Mouse (Mus musculus) myocyte (in vitro differentiated cells): Measurements from ENCODE around the gene Lyzl4. TPM values are rescaled to one million over a fixed set of nuclear protein-coding genes. Genes with fewer than 3 reads are reported as not detected.

ENCODE experiments used
- H3K27me3 ChIP-seq: one replicate; pipeline ENCODE4 v1.6.1; 2011; ENCODE audit not compliant: control insufficient read depth, insufficient read depth, insufficient read length
- H3K36me3 ChIP-seq: one replicate; pipeline ENCODE4 v1.6.1; 2011; ENCODE audit not compliant: control insufficient read depth, insufficient read depth
- H3K4me2 ChIP-seq: one replicate; pipeline ENCODE4 v1.6.1; 2011; ENCODE audit warnings: low read depth, control low read depth
- H3K4me3 ChIP-seq: one replicate; pipeline ENCODE4 v1.5.1; 2011; ENCODE audit warnings: mild to moderate bottlenecking, control low read depth, moderate library complexity
- H3K79me2 ChIP-seq: one replicate; pipeline ENCODE4 v1.6.1; 2011; ENCODE audit not compliant: control insufficient read depth, insufficient read depth
- H3ac ChIP-seq: one replicate; pipeline ENCODE4 v1.6.1; 2011; ENCODE audit not compliant: control insufficient read depth, insufficient read length
- CEBPB ChIP-seq: IDR thresholded peaks from 2 replicates; pipeline ENCODE4 v1.6.1; 2011; ENCODE audit warnings: mild to moderate bottlenecking, moderate library complexity; ENCODE audit not compliant: poor library complexity, insufficient read depth, severe bottlenecking
- E2F4 ChIP-seq: IDR thresholded peaks from one replicate; pipeline ENCODE4 v1.6.1; 2011; ENCODE audit warnings: mild to moderate bottlenecking, control low read depth, moderate library complexity; ENCODE audit not compliant: insufficient read depth
- MAX ChIP-seq: IDR thresholded peaks from one replicate; pipeline ENCODE4 v1.6.1; 2011; ENCODE audit warnings: low read depth, mild to moderate bottlenecking, control low read depth
- MYOD1 ChIP-seq, 3 experiments: IDR thresholded peaks; one replicate each; pipeline ENCODE4 v1.6.1; 2011; ENCODE audit warnings: control low read depth in 2 of 3, low read depth in 2 of 3, mild to moderate bottlenecking in 2 of 3, moderate library complexity in 1 of 3; ENCODE audit not compliant: insufficient read length in 2 of 3, control insufficient read depth in 1 of 3
- MYOG ChIP-seq, 3 experiments: IDR thresholded peaks; one replicate each; pipeline ENCODE4 v1.6.1; 2011; ENCODE audit warnings: control low read depth in 2 of 3, low read depth in 2 of 3, mild to moderate bottlenecking in 2 of 3; ENCODE audit not compliant: insufficient read length in 2 of 3, control insufficient read depth in 1 of 3, insufficient read depth in 1 of 3
- POLR2A ChIP-seq: IDR thresholded peaks from one replicate; pipeline ENCODE4 v1.6.1; 2011; ENCODE audit warnings: low read depth, mild to moderate bottlenecking, control low read depth, moderate library complexity; ENCODE audit not compliant: insufficient read length
- POLR2AphosphoS2 ChIP-seq: IDR thresholded peaks from one replicate; pipeline ENCODE4 v1.6.1; 2011; ENCODE audit warnings: low read depth, control low read depth; ENCODE audit not compliant: insufficient read length
- REST ChIP-seq: IDR thresholded peaks from one replicate; pipeline ENCODE4 v1.6.1; 2011; ENCODE audit warnings: mild to moderate bottlenecking, control low read depth, moderate library complexity; ENCODE audit not compliant: insufficient read depth, insufficient read length
- SRF ChIP-seq: IDR thresholded peaks from one replicate; pipeline ENCODE4 v1.6.1; 2011; ENCODE audit warnings: low read depth; ENCODE audit not compliant: control insufficient read depth, insufficient read length
- TCF12 ChIP-seq: IDR thresholded peaks from one replicate; pipeline ENCODE4 v1.6.1; 2011; ENCODE audit warnings: mild to moderate bottlenecking, control low read depth; ENCODE audit not compliant: poor library complexity, insufficient read depth, severe bottlenecking
- TCF3 ChIP-seq: IDR thresholded peaks from one replicate; pipeline ENCODE4 v1.6.1; 2011; ENCODE audit warnings: low read depth, control low read depth; ENCODE audit not compliant: insufficient read length
- USF1 ChIP-seq: IDR thresholded peaks from one replicate; pipeline ENCODE4 v1.6.1; 2011; ENCODE audit warnings: low read depth, mild to moderate bottlenecking, control low read depth, moderate library complexity
- polyA plus RNA-seq: library from polyadenylated mRNA; unstranded; fragments of >200 nt; fragmentation: generic; extraction: Trizol; gene quantifications from one replicate; pipeline ENCODE4 v1.2.1, GENCODE M21; 2012; ENCODE audit warnings: missing spikeins

Gene Lyzl4
- polyA plus RNA-seq, 1 experiment, result not detected

GRCm38 (mm10) chr9:121633306-121633705 lies 8.6 kb downstream of the Lyzl4 start:
- TF ChIP-seq E2F4, result no peak
- TF ChIP-seq POLR2AphosphoS2, result no peak
- no peak for TF ChIP-seq REST
- TF ChIP-seq TCF3, result no peak
- TF ChIP-seq TCF12, result no peak
- TF ChIP-seq POLR2A, result no peak
- TF ChIP-seq MYOD1 (IDR thresholded peaks at IDR 0.05; ENCODE audit: control insufficient read depth in 1 of 3, insufficient read length in 2 of 3, low read depth in 2 of 3), result no peak
- TF ChIP-seq SRF, result no peak
- no peak for TF ChIP-seq USF1
- TF ChIP-seq MYOG (IDR thresholded peaks at IDR 0.05; ENCODE audit: control insufficient read depth in 1 of 3, insufficient read depth in 1 of 3, insufficient read length in 2 of 3, low read depth in 2 of 3), result no peak
- Histone ChIP-seq H3ac (no peak overlapping the region), H3K36me3 (no peaks in the 10 kb centered on the region), H3K27me3 (peaks cover 31% of the 10 kb centered on the region), H3K79me2 (no peaks in the 10 kb centered on the region), H3K4me2 (no peak overlapping the region), H3K4me3 (no peak overlapping the region)

GRCm38 (mm10) chr9:121632891-121633290 lies 9.0 kb downstream of the Lyzl4 start:
- no peak for TF ChIP-seq TCF12
- no peak for TF ChIP-seq USF1
- TF ChIP-seq SRF, result no peak
- TF ChIP-seq POLR2AphosphoS2, result no peak
- TF ChIP-seq E2F4, result no peak
- TF ChIP-seq MYOG (IDR thresholded peaks at IDR 0.05; ENCODE audit: control insufficient read depth in 1 of 3, insufficient read depth in 1 of 3, insufficient read length in 2 of 3, low read depth in 2 of 3), result no peak
- no peak for TF ChIP-seq CEBPB
- TF ChIP-seq MYOD1 (IDR thresholded peaks at IDR 0.05; ENCODE audit: control insufficient read depth in 1 of 3, insufficient read length in 2 of 3, low read depth in 2 of 3), result no peak
- TF ChIP-seq REST, result no peak
- no peak for TF ChIP-seq MAX
- Histone ChIP-seq H3K36me3 (no peaks in the 10 kb centered on the region), H3K4me2 (no peak overlapping the region), H3K4me3 (no peak overlapping the region), H3ac (no peak overlapping the region), H3K27me3 (peaks cover 28% of the 10 kb centered on the region), H3K79me2 (no peaks in the 10 kb centered on the region)

GRCm38 (mm10) chr9:121631946-121632345 lies 9.9 kb downstream of the Lyzl4 start:
- H3K4me2 ChIP-seq, result no peak overlapping the region
- H3K79me2 ChIP-seq, result no peaks in the 10 kb centered on the region
- TF ChIP-seq POLR2A (no peak), E2F4 (no peak), USF1 (no peak), SRF (no peak), TCF12 (no peak)
- no peak overlapping the region for H3ac ChIP-seq
- no peak overlapping the region for H3K4me3 ChIP-seq
- no peaks in the 10 kb centered on the region for H3K36me3 ChIP-seq
- peaks cover 28% of the 10 kb centered on the region for H3K27me3 ChIP-seq

GRCm38 (mm10) chr9:121630627-121631026 lies 11.3 kb downstream of the Lyzl4 start:
- H3K27me3 ChIP-seq, result peaks cover 18% of the 10 kb centered on the region
- no peak overlapping the region for H3K4me2 ChIP-seq
- TF ChIP-seq POLR2AphosphoS2 (no peak), TCF3 (no peak), POLR2A (no peak), REST (no peak), CEBPB (no peak), TCF12 (no peak), E2F4 (no peak), SRF (no peak), USF1 (no peak), MAX (no peak), MYOD1 (IDR thresholded peaks at IDR 0.05; ENCODE audit: control insufficient read depth in 1 of 3, insufficient read length in 2 of 3, low read depth in 2 of 3) (no peak), MYOG (IDR thresholded peaks at IDR 0.05; ENCODE audit: control insufficient read depth in 1 of 3, insufficient read depth in 1 of 3, insufficient read length in 2 of 3, low read depth in 2 of 3) (no peak)
- no peaks in the 10 kb centered on the region for H3K79me2 ChIP-seq
- H3ac ChIP-seq, result no peak overlapping the region
- no peak overlapping the region for H3K4me3 ChIP-seq
- H3K36me3 ChIP-seq, result no peaks in the 10 kb centered on the region

GRCm38 (mm10) chr9:121624920-121625319 lies 17.0 kb downstream of the Lyzl4 start:
- TF ChIP-seq MYOD1 (IDR thresholded peaks at IDR 0.05; ENCODE audit: control insufficient read depth in 1 of 3, insufficient read length in 2 of 3, low read depth in 2 of 3) (no peak), TCF12 (no peak), USF1 (no peak), E2F4 (no peak), SRF (no peak)
- H3K27me3 ChIP-seq, result peaks cover 14% of the 10 kb centered on the region
- no peaks in the 10 kb centered on the region for H3K36me3 ChIP-seq
- H3K4me3 ChIP-seq, result no peak overlapping the region
- no peak overlapping the region for H3K4me2 ChIP-seq
- H3K79me2 ChIP-seq, result no peaks in the 10 kb centered on the region
- no peak overlapping the region for H3ac ChIP-seq
